Mouse (Mus musculus) ovary, postnatal 10 days (tissue): ENCODE measurements at regions not wholly inside any gene's neighbourhood (a gene's known extent, or its start where the extent isn't known, plus 50 kb on each side); places are given as distances from the start of the nearest gene placed in this dataset.

Source experiments
- DNase-seq: peaks from one replicate; pipeline ENCODE4 v3.0.0; 2022; ENCODE audit warnings: low spot score

DNA sequence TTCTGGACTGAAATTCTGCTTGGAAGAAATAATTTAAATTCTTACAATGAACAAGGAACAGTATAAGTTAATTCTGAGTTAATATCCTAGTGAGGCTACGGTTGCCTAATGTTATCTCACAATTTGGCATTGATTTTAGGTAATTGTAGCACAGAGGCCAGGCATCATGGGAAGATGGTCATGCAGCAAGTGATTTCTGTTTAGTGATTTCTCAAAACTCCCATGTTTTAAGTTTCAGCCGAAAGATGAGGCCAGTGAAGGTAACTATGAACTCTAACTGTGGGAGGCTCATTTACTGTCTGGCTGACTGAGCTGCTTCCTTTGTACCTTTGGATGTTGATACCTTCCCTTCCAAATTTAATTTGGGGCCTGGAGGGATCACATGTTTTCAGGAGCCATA lies 65.6 kb upstream of the Cwc22 start:
- DNase-seq, result no peak

DNA sequence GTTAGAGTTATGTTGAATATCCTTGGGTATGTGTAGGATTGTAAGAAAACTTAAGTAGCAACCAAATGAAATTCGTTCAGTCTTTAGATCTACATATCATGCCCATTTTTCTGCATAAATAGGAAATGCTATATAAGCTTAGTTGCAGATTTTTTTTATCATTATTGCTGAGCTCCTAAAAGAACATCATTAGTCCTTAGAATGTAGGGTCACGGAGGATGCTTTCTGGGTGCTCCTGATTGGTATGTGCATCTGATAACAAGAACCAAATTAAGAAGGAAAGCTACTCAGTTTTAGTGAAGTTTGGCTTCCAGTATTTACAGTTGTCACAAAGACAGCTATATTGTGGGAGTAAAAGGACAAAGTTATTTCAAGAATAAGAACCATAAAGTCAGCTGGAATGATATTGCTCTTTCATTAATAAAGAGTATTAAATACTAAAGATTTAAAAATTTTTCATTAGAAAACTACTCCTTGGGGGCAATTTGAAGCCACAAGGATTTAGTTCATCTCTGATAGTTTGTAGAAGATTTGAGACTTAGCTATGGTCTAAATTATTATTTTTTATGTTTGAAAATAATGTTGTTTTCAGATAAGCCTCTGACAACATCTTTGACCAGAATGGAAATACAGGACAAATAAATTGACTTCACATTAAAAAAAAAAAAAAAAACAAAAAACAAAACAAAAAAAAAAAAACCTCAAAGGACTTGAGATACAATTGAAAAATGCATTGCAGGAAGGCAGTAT lies 65.1 kb upstream of the Cwc22 start:
- no peak for DNase-seq

DNA sequence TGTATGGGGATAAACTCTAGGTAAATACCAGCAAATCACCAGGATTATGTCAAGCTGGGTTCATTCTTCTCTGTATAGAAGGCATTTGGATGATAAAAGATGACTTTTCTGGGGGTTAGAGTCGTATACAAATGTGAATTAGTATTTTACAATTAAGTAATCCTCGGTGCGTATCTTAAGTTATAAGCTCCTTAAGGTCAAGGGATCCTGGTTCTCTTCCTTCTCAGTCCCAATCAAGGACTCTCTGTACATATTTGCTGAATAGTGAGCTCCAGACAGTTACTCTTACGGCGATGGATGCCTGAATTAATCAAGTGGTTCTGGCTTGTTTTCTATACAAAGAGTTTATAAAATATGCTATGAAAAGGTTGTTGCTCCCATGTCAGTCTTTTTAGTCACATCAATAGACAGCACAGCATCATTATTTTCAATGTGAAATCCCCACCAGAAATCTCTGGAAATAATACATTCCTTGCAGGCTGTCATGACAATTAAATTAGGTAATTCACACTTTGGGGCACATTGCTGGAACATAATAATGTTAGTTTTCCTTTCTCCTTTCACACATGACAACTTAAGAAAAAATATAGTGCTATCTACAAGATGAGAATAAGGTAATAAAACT lies 64.0 kb upstream of the Cwc22 start:
- no peak for DNase-seq

DNA sequence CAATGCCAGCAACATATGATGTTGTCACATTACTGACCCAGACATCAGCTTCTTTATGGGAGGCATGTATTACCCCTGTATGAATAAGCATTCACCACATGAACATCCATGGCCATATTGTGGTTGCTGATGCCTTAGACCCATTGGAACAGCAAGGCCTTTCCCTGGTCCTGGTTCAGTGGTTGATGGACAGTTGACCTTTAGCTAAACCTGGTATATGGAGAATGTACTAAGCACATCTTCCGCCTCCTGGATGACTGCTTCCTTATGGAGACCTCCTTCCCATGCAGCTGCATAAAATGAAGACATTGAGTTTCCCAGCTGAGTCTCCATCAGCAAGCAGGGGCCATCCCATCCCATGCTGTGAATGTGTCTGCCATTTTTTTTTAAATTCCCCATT lies 61.9 kb upstream of the Cwc22 start:
- DNase-seq, result no peak

DNA sequence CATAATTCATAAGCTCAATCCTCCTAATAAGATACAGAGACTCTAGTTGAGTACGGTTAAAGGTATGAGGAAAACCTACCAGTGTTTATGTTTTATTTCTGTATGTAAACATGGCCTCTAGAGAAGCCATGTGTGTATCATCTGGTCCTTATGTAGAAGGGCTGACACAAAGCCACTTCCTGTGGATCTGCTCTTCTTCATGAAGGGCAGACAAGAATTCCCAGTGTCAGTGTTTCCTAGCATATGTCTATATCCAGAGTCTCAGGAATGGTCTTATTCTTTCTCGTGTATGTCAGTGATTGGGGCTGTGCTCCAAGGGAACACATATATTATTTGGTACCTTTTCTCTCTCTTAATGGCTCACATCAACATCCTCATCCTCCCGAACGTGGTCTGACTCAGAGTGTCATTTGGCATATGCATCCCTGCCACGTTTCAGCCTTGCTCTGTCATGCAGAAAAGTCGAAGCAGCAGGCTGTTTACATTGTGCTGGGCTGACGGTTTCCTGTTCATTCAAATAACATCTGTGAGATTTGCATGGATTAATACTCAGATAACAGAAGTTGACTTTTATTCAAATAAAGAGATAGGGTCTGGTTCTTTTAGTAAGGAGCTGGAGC lies 59.3 kb upstream of the Cwc22 start:
- DNase-seq, result no peak

DNA sequence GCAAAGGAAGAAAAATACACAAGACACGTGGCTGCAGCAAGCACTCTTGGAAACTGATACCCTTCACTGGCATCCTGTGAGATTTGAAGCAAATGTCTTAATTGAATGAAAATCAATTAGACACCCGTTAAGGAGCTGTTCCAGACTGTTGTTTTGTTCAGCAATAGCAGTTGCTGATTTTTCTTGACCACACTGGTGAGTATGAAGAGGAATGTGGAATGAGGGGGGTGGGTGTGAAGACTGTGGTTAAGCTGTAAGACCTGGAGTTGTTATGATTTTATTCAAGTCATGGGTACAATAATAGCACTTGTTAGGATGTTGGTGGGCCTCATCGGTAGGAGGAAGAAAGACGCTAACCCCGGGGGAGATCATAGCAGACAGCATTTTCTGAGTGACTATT lies 58.3 kb upstream of the Cwc22 start:
- no peak for DNase-seq
